Mouse (Mus musculus) liver, adult 2 months (tissue): Measurements from ENCODE around the gene Krtap15.

Experiments
- CTCF ChIP-seq: fragments of 200-500 bp; IDR thresholded peaks from 2 replicates; pipeline ENCODE4 v1.5.1; 2011; ENCODE audit warnings: low read depth, low read length, control low read depth
- POLR2A ChIP-seq: fragments of 200-500 bp; IDR thresholded peaks from 2 replicates; pipeline ENCODE4 v1.6.1; 2011; ENCODE audit warnings: low read length, control low read depth; ENCODE audit not compliant: insufficient read depth; ENCODE audit errors: extremely low read depth

DNA sequence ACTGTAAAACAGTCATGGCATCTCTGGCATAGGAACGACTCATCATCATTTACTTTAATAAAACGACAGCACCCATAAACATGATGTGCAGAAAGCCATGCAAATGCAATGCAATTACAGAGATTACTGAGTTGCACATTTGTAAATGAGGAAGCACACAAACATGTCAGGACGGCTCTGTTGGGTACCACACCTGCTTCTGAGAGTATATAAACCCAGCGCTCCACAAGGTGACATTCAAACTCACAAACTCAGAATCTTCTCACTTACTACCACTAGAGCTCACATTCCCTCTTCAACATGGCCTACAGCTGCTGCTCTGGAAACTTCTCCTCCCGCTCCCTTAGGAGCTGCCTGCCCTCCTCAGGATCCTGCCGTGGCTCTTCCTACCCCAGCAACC is 42.4 kb upstream of the Krtap15 start, which contains the start of gene Gm5965:
- TF ChIP-seq CTCF (no peak), POLR2A (no peak)
